Mouse (Mus musculus): ENCODE data around the gene Lrrc75b. TPM values are rescaled to one million over a fixed set of nuclear protein-coding genes. Genes with fewer than 3 reads are reported as not detected.

Lrrc75b gene
- 1 to 10 TPM; 9.1 to 9.2 TPM for total RNA-seq (2021)

- peak; percentile 41 to 49 for DNase-seq (ENCODE audit: low spot score in 2 of 2)
- intact Hi-C loops (cut with DNase I), result no loop called here
These were observed at the start of gene Lrrc75b for GRCm38 (mm10) chr10:75559676-75560548. TSS of gene Lrrc75b (minus strand) at chr10:75560330.

- intact Hi-C loops (cut with DNase I), result no loop called here
- DNase-seq (ENCODE audit: low spot score in 2 of 2), result no peak
These were observed 48.8 kb upstream of the Lrrc75b start for GRCm38 (mm10) chr10:75608975-75609374.

- DNase-seq (ENCODE audit: low spot score in 2 of 2), result no peak
- intact Hi-C loops (cut with DNase I), result no loop called here
These were observed 47.1 kb upstream of the Lrrc75b start for GRCm38 (mm10) chr10:75607253-75607652.

GRCm38 (mm10) chr10:75605162-75605846, 45.2 kb upstream of the Lrrc75b start:
- intact Hi-C loops (cut with DNase I), result no loop called here
- DNase-seq (ENCODE audit: low spot score in 2 of 2), result no peak

GRCm38 (mm10) chr10:75600189-75600730, 40.1 kb upstream of the Lrrc75b start:
- no peak for DNase-seq (ENCODE audit: low spot score in 2 of 2)
- intact Hi-C loops (cut with DNase I), result no loop called here

- intact Hi-C loops (cut with DNase I), result no loop called here
- DNase-seq (ENCODE audit: low spot score in 2 of 2), result no peak
These were observed 35.9 kb upstream of the Lrrc75b start for GRCm38 (mm10) chr10:75595981-75596380.

GRCm38 (mm10) chr10:75592585-75592984, 32.5 kb upstream of the Lrrc75b start:
- intact Hi-C loops (cut with DNase I), result no loop called here
- no peak for DNase-seq (ENCODE audit: low spot score in 2 of 2)

GRCm38 (mm10) chr10:75591211-75591894, 31.2 kb upstream of the Lrrc75b start:
- peak; percentile 20 to 39 for DNase-seq (ENCODE audit: low spot score in 2 of 2)
- intact Hi-C loops (cut with DNase I), result no loop called here

GRCm38 (mm10) chr10:75589651-75590050, 29.5 kb upstream of the Lrrc75b start:
- DNase-seq (ENCODE audit: low spot score in 2 of 2), result no peak
- intact Hi-C loops (cut with DNase I), result loop anchor here (5.0 kb wide), 3 partner anchors 113 to 263 kb away; no protein-coding TSS in a partner anchor

GRCm38 (mm10) chr10:75589129-75589528, 29.0 kb upstream of the Lrrc75b start, which contains the start of gene Ggt5:
TSS of gene Ggt5 (plus strand) at chr10:75589340.
- DNase-seq (ENCODE audit: low spot score in 2 of 2), result peak; percentile 23 to 30
- intact Hi-C loops (cut with DNase I), result loop anchor here (5.0 kb wide), 3 partner anchors 113 to 263 kb away; no protein-coding TSS in a partner anchor

GRCm38 (mm10) chr10:75588336-75588735, 28.2 kb upstream of the Lrrc75b start:
- intact Hi-C loops (cut with DNase I), result loop anchor here (5.0 kb wide), 3 partner anchors 114 to 264 kb away; no protein-coding TSS in a partner anchor
- no peak for DNase-seq (ENCODE audit: low spot score in 2 of 2)

- intact Hi-C loops (cut with DNase I), result loop anchor here (2.0 to 5.0 kb wide), 4 partner anchors 115 to 363 kb away; no protein-coding TSS in a partner anchor
These were observed 27.7 kb upstream of the Lrrc75b start for GRCm38 (mm10) chr10:75587781-75588180.

GRCm38 (mm10) chr10:75586553-75586879, 26.4 kb upstream of the Lrrc75b start:
- no peak for DNase-seq (ENCODE audit: low spot score in 2 of 2)
- intact Hi-C loops (cut with DNase I), result loop anchor here (1.0 to 5.0 kb wide), 5 partner anchors 49 to 364 kb away; no protein-coding TSS in a partner anchor

More at GRCm38 (mm10) chr10:75587781-75588180, 27.7 kb upstream of the Lrrc75b start:
- no peak for DNase-seq (ENCODE audit: low spot score in 2 of 2)

GRCm38 (mm10) chr10:75585876-75586552, 25.9 kb upstream of the Lrrc75b start:
- peak; percentile 90 to 92 for DNase-seq (ENCODE audit: low spot score in 2 of 2)
- intact Hi-C loops (cut with DNase I), result loop anchor here (1.0 to 5.0 kb wide), 5 partner anchors 49 to 365 kb away; no protein-coding TSS in a partner anchor

- intact Hi-C loops (cut with DNase I), result no loop called here
- DNase-seq (ENCODE audit: low spot score in 2 of 2), result no peak
These were observed 19.0 kb upstream of the Lrrc75b start for GRCm38 (mm10) chr10:75579129-75579528.

GRCm38 (mm10) chr10:75573965-75574364, 13.8 kb upstream of the Lrrc75b start:
- no peak for DNase-seq (ENCODE audit: low spot score in 2 of 2)
- intact Hi-C loops (cut with DNase I), result no loop called here

- intact Hi-C loops (cut with DNase I), result no loop called here
- DNase-seq (ENCODE audit: low spot score in 2 of 2), result no peak
These were observed 13.1 kb upstream of the Lrrc75b start for GRCm38 (mm10) chr10:75573181-75573580.

- intact Hi-C loops (cut with DNase I), result no loop called here
- no peak for DNase-seq (ENCODE audit: low spot score in 2 of 2)
These were observed 11.8 kb upstream of the Lrrc75b start for GRCm38 (mm10) chr10:75571937-75572336.
